Mouse (Mus musculus) lung, adult 2 months (tissue): ENCODE measurements at regions not wholly inside any gene's neighbourhood (a gene's known extent, or its start where the extent isn't known, plus 50 kb on each side); places are given as distances from the start of the nearest gene placed in this dataset.

ENCODE experiments used
- CTCF ChIP-seq: fragments of 200-500 bp; IDR thresholded peaks from 2 replicates; pipeline ENCODE4 v1.5.1; 2011; ENCODE audit warnings: mild to moderate bottlenecking, low read length, control low read depth; ENCODE audit not compliant: insufficient read depth
- POLR2A ChIP-seq: fragments of 200-500 bp; IDR thresholded peaks from 2 replicates; pipeline ENCODE4 v1.6.1; 2011; ENCODE audit warnings: low read depth, mild to moderate bottlenecking, control low read depth, low read length, borderline replicate concordance; ENCODE audit errors: extremely low read depth

DNA sequence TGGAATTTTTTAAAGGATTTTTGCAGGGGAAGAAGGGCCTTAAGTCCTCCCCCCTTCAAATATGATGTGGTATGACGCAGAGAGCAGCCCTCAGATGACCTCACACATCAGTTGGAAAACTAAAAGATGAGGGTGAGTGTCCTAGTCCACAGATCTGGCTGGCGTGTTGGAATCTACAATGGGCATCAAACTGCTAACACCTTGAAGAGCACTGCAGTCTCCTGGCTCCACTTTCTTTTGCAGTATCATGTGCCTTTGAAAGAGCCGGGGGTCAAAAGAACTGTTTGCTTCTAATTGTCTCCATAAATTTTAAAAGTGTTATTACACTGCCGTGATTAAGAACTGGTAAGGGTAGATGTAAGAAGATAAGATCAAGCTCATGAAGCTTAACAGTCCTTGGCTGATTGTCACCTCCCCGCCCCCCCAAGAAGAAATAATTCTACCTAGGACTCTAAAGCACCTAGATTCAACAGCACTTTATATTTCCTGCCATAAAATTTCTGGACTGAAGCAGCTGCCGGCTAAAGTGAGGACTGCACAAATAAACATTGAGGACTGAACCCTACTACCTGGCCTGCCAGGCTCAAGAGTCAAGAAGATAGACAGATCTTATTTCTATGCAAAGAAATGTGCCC, 402.7 kb downstream of the Gsdmc2 start:
- TF ChIP-seq CTCF (no peak), POLR2A (no peak)
